Mouse (Mus musculus) cerebellum, adult 2 months (tissue): ENCODE measurements around the gene Popdc2.

Experiments
- CTCF ChIP-seq: fragments of 200-500 bp; IDR thresholded peaks from 2 replicates; pipeline ENCODE4 v1.5.1; 2011; ENCODE audit warnings: low read depth, mild to moderate bottlenecking, control low read depth, low read length, moderate library complexity, borderline replicate concordance; ENCODE audit not compliant: insufficient read depth
- POLR2A ChIP-seq: fragments of 200-500 bp; IDR thresholded peaks from 2 replicates; pipeline ENCODE4 v1.6.1; 2011; ENCODE audit warnings: low read length, control low read depth, borderline replicate concordance; ENCODE audit not compliant: insufficient read depth

DNA sequence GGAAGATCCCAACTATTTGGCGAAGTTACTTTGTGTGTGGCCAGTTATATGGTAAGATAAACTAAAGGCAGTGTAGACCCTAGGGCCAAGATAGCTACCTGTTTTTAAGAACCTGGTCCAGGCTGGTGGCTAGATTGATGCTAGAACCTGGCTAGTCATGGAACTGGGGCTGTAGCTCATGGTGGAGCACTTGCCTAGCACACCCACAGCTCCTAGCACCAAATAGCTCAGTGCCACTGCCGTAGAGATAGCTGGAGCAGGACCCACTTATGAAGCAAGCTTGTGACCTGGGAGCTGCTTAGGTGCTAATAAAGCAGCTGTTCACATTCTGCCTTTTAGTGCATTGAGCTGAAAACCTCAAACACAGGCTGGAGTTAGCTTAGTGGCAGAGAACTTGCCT is 8.4 kb upstream of the Popdc2 start:
- no peak for TF ChIP-seq CTCF
- no peak for TF ChIP-seq POLR2A
